Mouse (Mus musculus) brain, embryonic 18.5 days (tissue): ENCODE measurements at regions not wholly inside any gene's neighbourhood (a gene's known extent, or its start where the extent isn't known, plus 50 kb on each side); places are given as distances from the start of the nearest gene placed in this dataset.
"Not testable (repeated sequence)": the region's sequence is repeated elsewhere in the genome, so short reads cannot be mapped to it uniquely, and the experiment has no call there.

Source experiments
- DNase-seq: peaks from one replicate; pipeline ENCODE4 v3.0.0-alpha.2; 2012; ENCODE audit warnings: low read depth, low spot score

DNA sequence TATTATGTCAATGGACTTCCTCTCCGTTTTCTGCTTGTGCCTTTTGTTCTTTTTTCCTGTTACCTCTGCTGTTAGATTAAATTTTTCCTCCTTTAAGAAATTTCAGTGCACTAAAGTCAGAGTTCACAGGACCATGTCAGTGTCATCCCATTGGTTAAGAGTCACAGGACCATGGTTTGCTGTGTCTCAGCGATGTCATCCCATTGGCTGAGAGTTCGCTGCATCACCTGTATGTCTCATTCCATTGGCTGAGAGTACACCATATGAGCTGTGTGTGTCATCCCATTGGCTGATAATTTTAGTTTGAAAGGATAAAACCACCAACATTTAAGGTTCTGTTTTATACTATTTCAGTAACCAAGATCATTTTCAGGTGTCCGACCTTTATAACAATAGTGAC is 50.7 kb upstream of the Jade1 start:
- DNase-seq, result no peak

DNA sequence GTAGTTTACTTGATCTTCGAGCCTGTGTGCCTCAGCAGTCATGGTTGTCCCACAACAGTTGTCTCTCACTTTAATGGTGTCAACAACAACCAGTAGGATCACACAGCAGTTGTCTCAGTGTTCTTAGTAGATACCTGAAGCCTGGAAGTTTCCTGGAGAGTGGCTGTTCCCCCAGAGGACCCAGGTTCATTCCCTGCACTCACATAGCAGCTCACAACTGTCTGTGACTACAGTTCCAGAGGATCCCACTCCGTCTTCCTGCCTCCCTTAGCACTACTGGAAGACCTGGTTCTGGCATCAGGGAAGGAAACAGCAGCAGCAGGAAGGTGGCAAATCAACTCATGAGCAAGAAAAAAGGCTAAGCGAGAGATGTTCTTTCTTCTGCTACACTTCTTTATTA is 53.4 kb upstream of the Jade1 start:
- DNase-seq, result no peak

DNA sequence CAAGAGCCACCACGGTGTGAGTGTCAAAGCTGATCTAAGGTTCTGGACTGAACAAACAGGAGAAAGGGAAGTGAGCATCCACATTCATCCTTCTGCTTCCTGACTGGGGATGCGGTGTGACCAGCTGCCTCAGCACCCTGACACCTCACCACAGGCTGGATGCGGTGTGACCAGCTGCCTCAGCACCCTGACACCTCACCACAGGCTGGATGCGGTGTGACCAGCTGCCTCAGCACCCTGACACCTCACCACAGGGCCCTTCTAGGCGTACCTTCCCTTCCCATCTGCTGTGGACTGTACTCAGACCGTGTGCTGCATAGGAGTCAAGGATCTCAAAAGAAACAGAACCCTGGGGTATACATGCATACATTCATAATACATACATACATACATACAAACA is 53.9 kb upstream of the Jade1 start:
- DNase-seq, result not testable (repeated sequence)

GRCm38 (mm10) chr3:41501124-41501523 is 54.4 kb upstream of the Jade1 start:
- no peak for DNase-seq

DNA sequence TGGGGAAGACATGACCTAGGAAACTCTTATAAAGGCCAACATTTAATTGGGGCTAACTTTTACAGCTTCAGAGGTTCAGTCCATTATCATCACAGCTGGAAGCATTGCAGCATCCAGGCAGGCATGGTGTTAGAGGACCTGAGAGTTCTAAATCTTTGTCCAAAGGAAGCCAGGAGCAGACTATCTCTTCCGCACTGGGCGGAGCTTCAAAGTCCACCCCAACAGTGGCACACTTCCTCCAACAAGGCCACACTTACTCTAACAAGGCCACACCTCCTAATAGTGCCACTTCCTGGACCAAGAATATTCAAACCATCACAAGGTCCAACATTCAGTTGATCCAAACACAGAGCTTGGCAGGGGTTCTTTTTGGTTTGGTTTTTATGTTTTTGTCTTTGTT is 55.9 kb upstream of the Jade1 start:
- no peak for DNase-seq

DNA sequence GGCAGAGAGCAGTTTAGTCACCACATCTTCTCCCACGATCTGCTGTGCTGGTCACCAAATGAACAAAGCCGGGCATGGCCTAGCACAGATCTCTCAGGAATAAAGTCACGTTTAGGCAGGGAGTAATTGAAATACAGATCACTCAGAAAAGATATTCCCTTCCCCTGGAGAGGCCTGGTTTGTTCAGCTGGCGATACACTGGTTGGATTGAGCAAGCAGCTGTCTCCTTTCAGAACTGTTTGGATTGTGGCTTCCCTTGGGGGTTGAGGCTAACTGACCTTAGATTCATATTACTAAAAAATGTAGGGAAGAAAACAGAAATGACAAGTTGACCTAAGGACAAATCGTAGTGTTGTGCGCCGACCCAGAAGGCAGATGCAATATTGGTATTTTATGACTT is 56.7 kb upstream of the Jade1 start:
- no peak for DNase-seq

DNA sequence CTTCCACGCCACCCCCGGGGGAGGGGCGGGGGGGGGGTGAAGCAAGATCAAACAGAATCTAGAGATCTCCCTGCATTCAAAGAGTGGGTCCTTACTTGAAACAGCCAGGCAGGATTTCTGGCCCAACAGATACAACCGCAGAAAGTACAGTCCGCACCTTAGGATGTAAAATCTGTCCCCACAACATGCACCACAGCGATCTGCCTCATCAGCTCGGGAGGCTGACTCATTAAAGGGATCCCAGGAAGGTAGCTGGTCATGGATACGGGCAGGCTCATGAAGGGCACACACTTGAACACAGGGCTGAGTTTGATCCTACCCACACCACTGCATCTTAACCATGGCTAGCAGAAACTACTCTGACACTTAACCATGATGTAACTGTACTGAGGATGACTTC is 57.8 kb upstream of the Jade1 start:
- no peak for DNase-seq

DNA sequence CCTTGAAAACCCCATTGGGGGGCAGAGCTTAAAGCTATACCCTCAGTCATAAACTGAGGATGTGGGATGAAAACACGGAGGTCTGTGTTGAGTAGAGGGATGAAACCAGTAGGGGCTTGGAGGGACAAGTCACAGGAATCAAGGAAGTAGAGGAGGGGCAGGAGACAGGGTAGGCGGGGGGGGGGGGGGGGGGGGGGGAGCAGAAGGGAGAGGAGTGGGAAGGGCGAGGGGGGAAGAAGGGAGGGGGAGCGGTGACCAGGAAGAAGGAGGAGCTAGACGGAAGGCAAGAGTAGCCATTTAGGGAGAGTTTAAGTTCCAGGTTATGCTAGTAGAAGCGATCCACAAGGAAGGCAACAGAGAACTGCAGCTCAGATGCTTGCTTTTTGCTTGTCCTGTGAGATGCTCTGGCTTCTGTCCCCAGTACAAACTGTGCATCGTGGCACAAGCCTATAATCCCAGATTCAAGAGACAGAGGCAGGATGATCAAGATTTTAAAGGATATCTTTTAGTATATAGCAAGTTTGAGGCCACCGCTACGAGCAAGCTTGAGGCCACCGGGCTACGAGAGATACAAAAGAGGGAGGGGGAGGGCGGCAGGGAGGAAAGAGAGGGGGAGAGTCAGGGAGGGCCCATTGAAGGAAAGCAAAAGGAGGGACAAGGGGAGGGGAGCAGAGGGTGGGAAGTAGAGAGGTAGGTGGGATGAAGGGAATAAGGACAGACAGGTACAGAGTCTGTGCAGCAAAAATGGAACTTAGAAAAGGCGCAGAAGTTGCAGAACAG is 58.4 kb upstream of the Jade1 start:
- no peak for DNase-seq

GRCm38 (mm10) chr3:41495893-41496292 is 59.6 kb upstream of the Jade1 start:
- no peak for DNase-seq

DNA sequence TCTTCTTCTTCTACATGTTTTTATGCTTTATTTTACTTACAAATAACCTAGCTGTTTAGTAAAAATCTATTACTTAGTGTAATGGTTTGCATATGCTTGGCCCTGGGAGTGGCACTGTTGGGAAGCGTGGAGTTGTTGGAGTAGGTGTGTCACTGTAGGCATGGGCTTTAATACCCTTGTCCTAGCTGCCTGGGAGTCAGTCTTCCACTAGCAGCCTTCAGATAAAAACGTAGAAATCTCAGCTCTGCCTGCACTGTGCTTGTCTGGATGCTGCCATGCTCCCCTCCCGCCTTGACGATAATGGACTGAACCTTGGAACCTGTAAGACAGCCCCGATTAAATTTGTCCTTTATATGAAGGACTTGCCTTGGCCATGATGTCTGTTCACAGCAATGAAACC is 60.4 kb upstream of the Jade1 start:
- no peak for DNase-seq

- DNase-seq, result no peak
These were observed 62.1 kb upstream of the Jade1 start for GRCm38 (mm10) chr3:41493472-41493871.

- DNase-seq, result no peak
These were observed 62.7 kb upstream of the Jade1 start for GRCm38 (mm10) chr3:41492727-41493392.

GRCm38 (mm10) chr3:41492031-41492726 is 63.4 kb upstream of the Jade1 start:
- no peak for DNase-seq

DNA sequence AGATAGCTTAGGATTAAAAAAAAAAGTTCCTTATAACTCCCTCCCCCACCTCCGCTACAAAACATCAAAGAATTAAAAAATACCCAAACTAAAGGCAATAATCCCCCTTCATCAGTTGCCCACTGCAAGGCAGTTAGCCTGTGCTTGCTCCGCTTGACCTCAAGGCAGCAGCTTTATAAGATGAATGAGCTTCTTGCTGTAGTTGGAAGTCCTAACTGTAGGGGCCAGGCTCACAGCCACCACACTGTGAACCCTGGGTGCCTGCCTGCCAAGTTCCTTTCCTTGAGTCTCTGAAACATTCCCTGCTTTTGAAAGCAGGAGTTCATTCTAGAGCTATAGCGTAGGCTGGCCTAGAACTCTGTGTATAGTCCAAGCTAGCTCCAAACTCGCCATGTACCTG is 64.3 kb upstream of the Jade1 start:
- DNase-seq, result no peak

DNA sequence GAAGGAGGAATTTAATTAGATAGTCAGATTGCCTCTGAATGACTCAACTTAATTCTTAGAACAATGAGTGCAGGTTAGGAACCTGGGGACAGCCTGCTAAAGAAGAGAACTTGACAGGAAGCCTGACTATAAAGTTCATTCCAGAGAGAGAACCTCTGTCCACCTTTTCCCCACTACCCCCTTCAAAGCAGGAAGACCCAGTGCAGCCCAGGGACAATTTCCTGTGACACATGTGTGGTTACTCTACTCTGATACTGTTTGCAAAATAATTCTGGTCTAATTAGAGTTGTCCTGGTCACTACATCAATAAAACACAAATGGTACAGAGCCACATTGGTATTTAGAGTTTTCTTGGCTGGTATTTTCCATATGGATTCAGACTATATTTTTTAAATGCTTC is 65.5 kb upstream of the Jade1 start:
- DNase-seq, result no peak

DNA sequence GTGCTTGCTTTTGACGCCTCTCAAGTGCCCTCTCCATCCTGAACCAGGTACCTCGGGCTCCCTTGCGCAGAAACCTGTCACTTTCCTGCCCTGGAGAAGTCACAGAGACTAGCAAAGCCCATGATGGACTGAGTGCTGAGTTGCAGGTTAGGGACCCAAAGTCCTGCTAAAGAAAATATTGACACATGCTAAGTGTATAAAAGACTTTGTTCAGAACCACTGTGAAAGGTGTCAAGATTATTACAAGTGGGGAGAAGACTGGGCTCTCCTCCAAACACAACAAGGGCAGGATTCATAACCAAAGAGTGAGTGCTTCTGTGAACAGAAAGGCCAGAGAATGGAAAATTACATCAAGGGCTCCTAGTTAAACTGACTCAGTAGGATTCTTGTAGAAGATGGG is 66.0 kb upstream of the Jade1 start:
- no peak for DNase-seq

GRCm38 (mm10) chr3:41488229-41488774 is 67.2 kb upstream of the Jade1 start:
- DNase-seq, result no peak

GRCm38 (mm10) chr3:41484920-41485319 is 70.6 kb upstream of the Jade1 start:
- no peak for DNase-seq

DNA sequence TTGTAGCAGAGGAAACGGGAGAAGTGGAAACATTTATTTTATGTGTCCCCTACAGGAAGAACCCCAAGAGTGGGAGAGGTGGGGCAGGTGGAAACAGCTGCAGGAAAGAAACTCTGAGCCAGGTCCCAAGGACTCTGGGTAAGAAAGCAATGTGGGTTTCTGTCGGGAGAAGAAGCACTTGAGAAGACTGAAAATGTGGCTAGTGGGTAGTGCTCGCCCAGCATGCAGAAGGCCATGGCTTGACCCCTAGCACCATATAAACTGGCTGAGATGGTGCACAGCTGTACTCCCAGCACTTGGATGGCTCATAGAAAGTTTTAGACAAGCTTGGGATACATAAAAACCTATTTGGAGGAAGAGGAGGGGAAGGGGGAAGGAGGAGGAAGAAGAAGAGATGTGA is 71.9 kb upstream of the Jade1 start:
- DNase-seq, result no peak

DNA sequence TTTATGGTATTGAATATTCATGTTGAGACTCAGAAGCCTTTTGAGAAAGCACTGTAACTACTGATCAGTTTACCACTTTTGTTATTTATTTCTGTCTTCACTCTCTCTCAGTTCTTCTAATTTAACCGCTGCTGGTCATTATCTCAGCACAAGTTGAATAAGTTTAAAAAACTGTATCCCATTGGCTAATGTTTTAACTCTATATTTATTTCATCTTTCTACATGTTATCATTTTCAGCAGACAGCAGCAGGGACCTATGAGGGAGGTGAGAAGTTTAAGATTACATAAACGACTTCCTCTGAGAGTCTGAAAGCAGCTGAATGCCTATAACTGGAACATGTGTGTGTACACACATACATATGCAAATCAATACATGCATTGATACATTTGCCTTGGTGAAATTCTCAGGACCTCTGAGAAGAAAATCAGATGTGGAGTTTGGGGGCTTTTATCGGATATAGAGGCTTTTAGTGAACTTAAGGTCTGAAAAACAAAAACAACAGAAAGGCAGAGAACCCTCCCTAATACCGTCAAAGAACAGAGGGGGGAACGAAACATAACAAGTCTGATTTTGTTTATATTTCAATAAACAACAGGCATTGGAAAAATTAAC is 72.5 kb upstream of the Jade1 start:
- no peak for DNase-seq

DNA sequence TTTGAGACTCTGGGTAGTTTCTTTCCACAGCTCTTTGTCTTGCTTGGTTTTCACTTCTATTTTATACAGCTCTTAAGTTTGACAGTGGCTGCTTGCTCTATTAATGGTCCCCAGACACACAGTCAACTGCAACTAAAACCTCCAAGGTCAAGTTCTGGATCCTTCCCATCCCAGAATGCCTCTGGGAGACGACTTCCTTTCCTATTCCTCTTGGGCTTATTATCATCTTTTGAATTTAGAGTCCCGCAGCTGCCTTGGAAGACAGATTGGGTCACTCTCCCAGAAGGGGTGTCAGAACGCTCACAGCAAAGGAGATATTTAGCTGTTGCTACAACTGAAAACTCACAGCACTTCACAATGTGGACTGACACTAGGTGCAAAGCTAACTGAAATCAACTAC is 75.3 kb upstream of the Jade1 start:
- no peak for DNase-seq

DNA sequence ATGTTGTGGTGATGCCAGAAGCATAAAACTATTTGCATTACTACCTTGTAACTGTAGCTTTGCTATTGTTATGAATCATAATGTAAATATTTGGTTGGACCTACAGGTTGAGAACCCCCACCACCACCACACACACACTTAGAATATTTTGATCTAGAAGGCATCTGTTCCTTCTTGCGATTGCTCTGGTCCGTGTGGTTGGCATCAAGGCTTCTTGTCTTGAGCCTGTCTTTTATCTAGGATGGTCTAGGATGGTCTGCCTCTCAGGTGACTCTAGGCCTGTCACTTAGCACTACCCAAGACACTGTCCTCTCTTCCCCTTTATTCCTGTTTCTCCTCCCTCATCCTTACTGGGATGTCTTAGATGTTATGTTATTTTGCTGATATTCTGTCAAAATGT is 76.6 kb upstream of the Jade1 start:
- no peak for DNase-seq
